In the genomic region with DNA sequence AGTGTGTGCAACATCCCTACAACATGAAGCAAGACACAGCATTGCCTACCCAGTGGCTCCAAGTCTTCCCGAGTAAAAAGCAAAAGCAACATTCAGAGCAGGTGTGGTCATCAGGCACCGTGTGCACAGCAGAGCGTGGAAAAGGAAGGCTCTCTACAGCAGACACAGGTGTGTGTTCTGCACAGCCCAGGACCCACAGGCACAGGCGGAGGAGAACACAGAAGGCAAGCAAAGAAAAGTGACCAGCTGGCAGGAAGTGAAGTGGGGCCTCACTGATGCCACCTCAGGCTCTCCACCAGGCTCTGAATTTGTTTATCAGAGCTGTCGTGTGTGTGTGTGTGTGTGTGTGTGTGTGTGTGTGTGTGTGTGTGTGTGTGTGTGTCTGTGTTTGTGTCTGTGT, we compare ENCODE assay signal across 20 mouse cellular contexts. TPM values are rescaled to one million over a fixed set of nuclear protein-coding genes. Genes with fewer than 3 reads are reported as not detected.
A peak's percentile ranks its signal among the peaks of the same experiment; 100 is the strongest.
DNase-seq lines count a peak whose midpoint lies in the region; ATAC-seq lines count a peak whose summit lies in the region.
"Had no signal": no experiment of that assay in that cellular context is flagged by ENCODE, and none has a peak within 500 bp of the region (broad histone marks: within the 10 kb centered on the region; RNA-seq: fewer than 3 reads in every experiment).

No protein-coding gene starts in this region.

- H3K9me3 ChIP-seq in neural tube, embryonic 14.5 days (ENCODE audit: control insufficient read depth, low read length) = no peaks in the 10 kb centered on the region
- H3K9me3 ChIP-seq in neural tube, embryonic 15.5 days (replicated peaks) = no peaks in the 10 kb centered on the region
- peaks cover 5% of the 10 kb centered on the region; the same call in 1 of the 2 replicates for H3K9me3 ChIP-seq in midbrain, embryonic 10.5 days (replicated peaks)
- no peaks in the 10 kb centered on the region for H3K9me3 ChIP-seq in hindbrain, embryonic 16.5 days (ENCODE audit: control insufficient read depth, low read length)
- H3K9me3 ChIP-seq: embryonic facial prominence, embryonic 13.5 days; forebrain, embryonic 15.5 days; liver, embryonic 15.5 days; midbrain, embryonic 15.5 days had no signal

- H3K27ac ChIP-seq in neural tube, embryonic 14.5 days (ENCODE audit: low read depth, low read length) = no peak overlapping the region
- no peak overlapping the region for H3K27ac ChIP-seq in neural tube, embryonic 15.5 days (replicated peaks)
- no peak overlapping the region for H3K27ac ChIP-seq in midbrain, embryonic 10.5 days (replicated peaks)
- no peak overlapping the region for H3K27ac ChIP-seq in hindbrain, embryonic 16.5 days (ENCODE audit: low read depth, low read length)
- H3K27ac ChIP-seq: embryonic facial prominence, embryonic 13.5 days; forebrain, embryonic 15.5 days; kidney, postnatal 0 days; liver, embryonic 15.5 days; midbrain, embryonic 15.5 days had no signal

- no peaks in the 10 kb centered on the region for H3K27me3 ChIP-seq in neural tube, embryonic 14.5 days (ENCODE audit: control insufficient read depth, insufficient read depth, low read length)
- no peaks in the 10 kb centered on the region for H3K27me3 ChIP-seq in neural tube, embryonic 15.5 days (replicated peaks)
- H3K27me3 ChIP-seq in midbrain, embryonic 10.5 days (ENCODE audit: low read depth, poor library complexity, severe bottlenecking) = no peaks in the 10 kb centered on the region
- H3K27me3 ChIP-seq in hindbrain, embryonic 16.5 days (replicated peaks; ENCODE audit: control insufficient read depth, insufficient read depth, low read length) = no peaks in the 10 kb centered on the region
- H3K27me3 ChIP-seq: embryonic facial prominence, embryonic 13.5 days; forebrain, embryonic 15.5 days; liver, embryonic 15.5 days; megakaryocyte, embryonic 14.5 days; midbrain, embryonic 15.5 days; Patski had no signal

- no peak overlapping the region for H3K4me3 ChIP-seq in neural tube, embryonic 14.5 days (ENCODE audit: low read depth, low read length)
- no peak overlapping the region for H3K4me3 ChIP-seq in neural tube, embryonic 15.5 days (replicated peaks)
- H3K4me3 ChIP-seq in midbrain, embryonic 10.5 days = no peak overlapping the region
- no peak overlapping the region for H3K4me3 ChIP-seq in hindbrain, embryonic 16.5 days (ENCODE audit: low read length)
- H3K4me3 ChIP-seq: embryonic facial prominence, embryonic 13.5 days; forebrain, embryonic 15.5 days; liver, embryonic 15.5 days; megakaryocyte, embryonic 14.5 days; midbrain, embryonic 15.5 days had no signal

- no peak overlapping the region for H3K9ac ChIP-seq in neural tube, embryonic 14.5 days (replicated peaks; ENCODE audit: low read depth, low read length)
- H3K9ac ChIP-seq in neural tube, embryonic 15.5 days (replicated peaks) = no peak overlapping the region
- H3K9ac ChIP-seq in hindbrain, embryonic 16.5 days (ENCODE audit: low read depth, low read length) = no peak overlapping the region
- H3K9ac ChIP-seq: embryonic facial prominence, embryonic 13.5 days; forebrain, embryonic 15.5 days; liver, embryonic 15.5 days; midbrain, embryonic 15.5 days had no signal

- no peak overlapping the region for H3K4me2 ChIP-seq in neural tube, embryonic 14.5 days (ENCODE audit: low read depth, low read length)
- no peak overlapping the region for H3K4me2 ChIP-seq in neural tube, embryonic 15.5 days
- no peak overlapping the region for H3K4me2 ChIP-seq in hindbrain, embryonic 16.5 days (ENCODE audit: low read length)
- H3K4me2 ChIP-seq: embryonic facial prominence, embryonic 13.5 days; forebrain, embryonic 15.5 days; liver, embryonic 15.5 days; midbrain, embryonic 15.5 days had no signal

- WGBS in neural tube, embryonic 14.5 days = 95% methylated on average over 5 of the region's 5 CpGs
- 95% methylated on average over 5 of the region's 5 CpGs for WGBS in neural tube, embryonic 15.5 days
- WGBS in midbrain, embryonic 10.5 days = 82% methylated on average over 5 of the region's 5 CpGs
- 96% methylated on average over 5 of the region's 5 CpGs for WGBS in hindbrain, embryonic 16.5 days

- H3K4me1 ChIP-seq in neural tube, embryonic 14.5 days (ENCODE audit: control insufficient read depth, insufficient read depth, low read length) = no peaks in the 10 kb centered on the region
- H3K4me1 ChIP-seq in neural tube, embryonic 15.5 days = 0 out of 2 replicates have a peak, but pooled peaks cover 7% of the 10 kb centered on the region
- peaks cover 17% of the 10 kb centered on the region for H3K4me1 ChIP-seq in midbrain, embryonic 10.5 days
- peaks cover 8% of the 10 kb centered on the region for H3K4me1 ChIP-seq in hindbrain, embryonic 16.5 days (ENCODE audit: control insufficient read depth, insufficient read depth, low read depth, low read length)

- no peaks in the 10 kb centered on the region for H3K36me3 ChIP-seq in neural tube, embryonic 14.5 days (ENCODE audit: control insufficient read depth, insufficient read depth, low read length)
- no peaks in the 10 kb centered on the region for H3K36me3 ChIP-seq in neural tube, embryonic 15.5 days
- no peaks in the 10 kb centered on the region for H3K36me3 ChIP-seq in midbrain, embryonic 10.5 days
- 0 out of 2 replicates have a peak, but pooled peaks cover 2% of the 10 kb centered on the region for H3K36me3 ChIP-seq in hindbrain, embryonic 16.5 days (ENCODE audit: control insufficient read depth, insufficient read depth, low read length)
- H3K36me3 ChIP-seq: forebrain, embryonic 15.5 days; liver, embryonic 15.5 days; midbrain, embryonic 15.5 days had no signal

- DNase-seq in T-cell, adult 2 months (ENCODE audit: low spot score) = peak; percentile 48
- peak; percentile 63 for DNase-seq in thymus, postnatal 25 days
- no peak for DNase-seq in midbrain, embryonic 10.5 days (ENCODE audit: low spot score)
- no peak for DNase-seq in frontal cortex, postnatal 10 days (ENCODE audit: low spot score in 2 of 2)
- DNase-seq: cerebellum, postnatal 10 days; gastrocnemius, postnatal 36 days; kidney, adult 18-20 months; layer of hippocampus, postnatal 36 days had no signal

- peak; percentile 50; the same call in 1 of the 2 replicates for ATAC-seq in neural tube, embryonic 14.5 days (ENCODE audit: low read depth)
- ATAC-seq in neural tube, embryonic 15.5 days (ENCODE audit: low FRiP score) = no peak
- ATAC-seq in neutrophil, adult 5-6 weeks (ENCODE audit: extremely low read depth, insufficient number of reproducible peaks, low FRiP score, poor library complexity, severe bottlenecking) = peak; percentile 69
- no peak for ATAC-seq in hindbrain, embryonic 16.5 days
- ATAC-seq: forebrain, embryonic 15.5 days; lung, postnatal 0 days; midbrain, embryonic 15.5 days; Patski had no signal

RNA-seq across cellular contexts. Expression of gene Rftn1, which starts 17.1 kb away (rescaled TPM):
- polyA plus RNA-seq in neural tube, embryonic 14.5 days (2014; fragmentation: Nextera tagmentation; extraction: Ambion mirVana) = 20.0 and 20.4 TPM in 2 replicates
- 17.9 and 20.2 TPM in 2 replicates for polyA plus RNA-seq in neural tube, embryonic 15.5 days (2015; fragmentation: Nextera tagmentation; extraction: Ambion mirVana)
- total RNA-seq in neutrophil, adult 5-6 weeks (2017) = 63.0 and 69.0 TPM in 2 replicates
- polyA plus RNA-seq in midbrain, embryonic 10.5 days (2016; fragmentation: Nextera tagmentation; extraction: Ambion mirVana) = 4.2 and 4.9 TPM in 2 replicates
- polyA plus RNA-seq in hindbrain, embryonic 16.5 days (2015; fragmentation: Nextera tagmentation; extraction: Ambion mirVana) = 21.1 and 24.3 TPM in 2 replicates

Comparison
In these comparisons a context has a peak if more than half of its experiments do, and no peak if none do; other contexts are left out.
1. ATAC-seq: peak in neural tube, embryonic 14.5 days (single experiment) and neutrophil, adult 5-6 weeks (single experiment); none in neural tube, embryonic 15.5 days (single experiment) and hindbrain, embryonic 16.5 days (single experiment).
2. DNase-seq: peak in T-cell, adult 2 months (single experiment) and thymus, postnatal 25 days (single experiment); none in midbrain, embryonic 10.5 days (single experiment) and frontal cortex, postnatal 10 days (0 of 2).